Mouse (Mus musculus) ES-Bruce4 (cell line): ENCODE results near the gene Hoxc11. TPM values are rescaled to one million over a fixed set of nuclear protein-coding genes. Genes with fewer than 3 reads are reported as not detected.

ENCODE experiments used
- H3K27ac ChIP-seq: 2 replicates; pipeline ENCODE4 v1.5.1; 2012; ENCODE audit warnings: low read length, inconsistent platforms; ENCODE audit not compliant: insufficient read depth
- H3K27me3 ChIP-seq: 2 replicates; pipeline ENCODE4 v1.6.1; 2012; ENCODE audit warnings: mild to moderate bottlenecking, low read length, inconsistent platforms; ENCODE audit not compliant: control insufficient read depth, poor library complexity, insufficient read depth, severe bottlenecking
- H3K36me3 ChIP-seq: 2 replicates; pipeline ENCODE4 v1.6.1; 2012; ENCODE audit warnings: inconsistent platforms, mild to moderate bottlenecking, low read length, moderate library complexity; ENCODE audit not compliant: control insufficient read depth, poor library complexity, insufficient read depth, severe bottlenecking
- H3K4me1 ChIP-seq: one replicate; pipeline ENCODE4 v1.8.1; 2011; ENCODE audit warnings: low read length; ENCODE audit not compliant: control insufficient read depth, insufficient read depth
- H3K4me3 ChIP-seq: 2 replicates; pipeline ENCODE4 v1.5.1; 2011; ENCODE audit warnings: low read depth, mild to moderate bottlenecking, low read length
- H3K9ac ChIP-seq: 2 replicates; pipeline ENCODE4 v1.6.1; 2012; ENCODE audit warnings: low read depth, mild to moderate bottlenecking, inconsistent platforms; ENCODE audit not compliant: poor library complexity, severe bottlenecking
- H3K9me3 ChIP-seq: replicated peaks from 2 replicates; pipeline ENCODE4 v1.6.1; 2012; ENCODE audit warnings: mild to moderate bottlenecking, low read length, inconsistent platforms; ENCODE audit not compliant: control insufficient read depth, poor library complexity, insufficient read depth, severe bottlenecking
- CTCF ChIP-seq: IDR thresholded peaks from one replicate; pipeline ENCODE4 v1.8.1; 2011; ENCODE audit warnings: low read depth, low read length
- EP300 ChIP-seq: IDR thresholded peaks from 2 replicates; pipeline ENCODE4 v1.6.1; 2011; ENCODE audit warnings: low read depth, low read length; ENCODE audit not compliant: insufficient read depth
- POLR2A ChIP-seq: IDR thresholded peaks from one replicate; pipeline ENCODE4 v1.8.1; 2011; ENCODE audit warnings: low read length; ENCODE audit not compliant: insufficient read depth
- polyA plus RNA-seq: library from polyadenylated mRNA; stranded (reverse); fragments of >200 nt; gene quantifications from 2 replicates; pipeline ENCODE4 v1.2.4, GENCODE M21; 2011; ENCODE audit warnings: low read depth; ENCODE audit not compliant: missing spikeins, insufficient read depth, insufficient read length

Gene Hoxc11
- polyA plus RNA-seq, 1 experiment = not detected

GRCm38 (mm10) chr15:102975034-102975433 is 20.8 kb downstream of the Hoxc11 start:
- Histone ChIP-seq H3K9me3 (no peaks in the 10 kb centered on the region), H3K36me3 (no peaks in the 10 kb centered on the region), H3K27me3 (peaks cover 54% of the 10 kb centered on the region), H3K4me1 (no peaks in the 10 kb centered on the region), H3K4me3 (no peak overlapping the region), H3K27ac (no peak overlapping the region), H3K9ac (no peak overlapping the region)
- TF ChIP-seq POLR2A = no peak
- no peak for TF ChIP-seq CTCF
- no peak for TF ChIP-seq EP300

GRCm38 (mm10) chr15:102975688-102976111 is 21.5 kb downstream of the Hoxc11 start:
- H3K27ac ChIP-seq = no peak overlapping the region
- no peak overlapping the region for H3K9ac ChIP-seq
- H3K4me1 ChIP-seq = no peaks in the 10 kb centered on the region
- no peaks in the 10 kb centered on the region for H3K36me3 ChIP-seq
- TF ChIP-seq EP300 = no peak
- TF ChIP-seq CTCF = no peak
- TF ChIP-seq POLR2A = no peak
- peak overlapping the region; percentile 8 for H3K4me3 ChIP-seq
- no peaks in the 10 kb centered on the region for H3K9me3 ChIP-seq
- H3K27me3 ChIP-seq = peaks cover 53% of the 10 kb centered on the region

GRCm38 (mm10) chr15:102976171-102976570 is 21.9 kb downstream of the Hoxc11 start, which contains the start of gene Hoxc9:
Gene Hoxc9 (plus strand): TSS chr15:102976439.
- H3K27ac ChIP-seq = no peak within 1 kb of the TSS
- peaks cover 54% of the 10 kb centered on the region for H3K27me3 ChIP-seq
- no peaks in the 10 kb centered on the region for H3K4me1 ChIP-seq
- H3K9ac ChIP-seq = no peak within 1 kb of the TSS
- peak within 1 kb of the TSS; percentile 17 for H3K4me3 ChIP-seq
- TF ChIP-seq EP300 (no peak), CTCF (no peak), POLR2A (no peak)
- H3K36me3 ChIP-seq = no peaks in the 10 kb centered on the region
- H3K9me3 ChIP-seq = no peaks in the 10 kb centered on the region

GRCm38 (mm10) chr15:102976631-102977422 is 22.6 kb downstream of the Hoxc11 start:
- H3K9ac ChIP-seq = no peak overlapping the region
- no peak for TF ChIP-seq POLR2A
- TF ChIP-seq EP300 = no peak
- TF ChIP-seq CTCF = no peak
- no peaks in the 10 kb centered on the region for H3K4me1 ChIP-seq
- peaks cover 57% of the 10 kb centered on the region for H3K27me3 ChIP-seq
- H3K9me3 ChIP-seq = no peaks in the 10 kb centered on the region
- no peak overlapping the region for H3K27ac ChIP-seq
- peak overlapping the region; percentile 17 for H3K4me3 ChIP-seq
- H3K36me3 ChIP-seq = no peaks in the 10 kb centered on the region

- no peaks in the 10 kb centered on the region for H3K9me3 ChIP-seq
- peaks cover 62% of the 10 kb centered on the region for H3K27me3 ChIP-seq
- no peak overlapping the region for H3K4me3 ChIP-seq
- no peaks in the 10 kb centered on the region for H3K36me3 ChIP-seq
- no peak overlapping the region for H3K9ac ChIP-seq
- H3K4me1 ChIP-seq = no peaks in the 10 kb centered on the region
- no peak overlapping the region for H3K27ac ChIP-seq
- TF ChIP-seq POLR2A = no peak
- TF ChIP-seq EP300 = no peak
- no peak for TF ChIP-seq CTCF
These were observed 23.3 kb downstream of the Hoxc11 start for GRCm38 (mm10) chr15:102977423-102977974.
